Mouse (Mus musculus) CH12.LX (cell line): ENCODE data around the gene B4galt3. TPM values are rescaled to one million over a fixed set of nuclear protein-coding genes. Genes with fewer than 3 reads are reported as not detected.

ENCODE experiments used
- DNase-seq: peaks from one replicate; pipeline ENCODE4 v3.0.0-alpha.2; 2013; ENCODE audit errors: extremely low read depth
- H3K27ac ChIP-seq: 2 replicates; pipeline ENCODE4 v1.5.1; 2012; ENCODE audit warnings: low read depth, mild to moderate bottlenecking, control low read depth, moderate library complexity; ENCODE audit not compliant: insufficient read depth
- H3K27me3 ChIP-seq: replicated peaks from 2 replicates; pipeline ENCODE3; 2012; ENCODE audit warnings: inconsistent platforms
- H3K36me3 ChIP-seq, 2 experiments: replicated peaks in 1 of 2; 2 replicates each; pipeline versions ENCODE3 to v1.6.1; 2012; ENCODE audit warnings: inconsistent platforms in 1 of 2, low read length in 1 of 2, mild to moderate bottlenecking in 1 of 2, mixed read lengths in 1 of 2, moderate library complexity in 1 of 2; ENCODE audit not compliant: control insufficient read depth in 1 of 2, insufficient read depth in 1 of 2
- H3K4me1 ChIP-seq, 2 experiments: 2 replicates each; pipeline ENCODE4 v1.6.1; 2012; ENCODE audit warnings: inconsistent platforms in 1 of 2, moderate library complexity in 1 of 2; ENCODE audit not compliant: insufficient read depth in 2 of 2, control insufficient read depth in 1 of 2
- H3K4me2 ChIP-seq: 2 replicates; pipeline ENCODE4 v1.6.1; 2012; ENCODE audit warnings: low read depth, mild to moderate bottlenecking, control low read depth; ENCODE audit not compliant: poor library complexity, insufficient read depth, severe bottlenecking
- H3K4me3 ChIP-seq, 3 experiments: fragments of 150-350 bp in 1 of 3; sonication (generic) in 1 of 3; replicated peaks in 1 of 3; 2 replicates each; pipeline versions ENCODE3 to v1.5.1; 2011 to 2012; ENCODE audit warnings: low read depth in 2 of 3, low read length in 2 of 3, mild to moderate bottlenecking in 2 of 3, moderate library complexity in 2 of 3, control low read depth in 1 of 3, improper control_type of control experiment in 1 of 3, inconsistent platforms in 1 of 3, mixed read lengths in 1 of 3; ENCODE audit not compliant: poor library complexity in 1 of 3
- H3K79me2 ChIP-seq: replicated peaks from 2 replicates; pipeline ENCODE4 v1.6.1; 2012; ENCODE audit warnings: mild to moderate bottlenecking, moderate library complexity; ENCODE audit not compliant: control insufficient read depth, poor library complexity, insufficient read depth, severe bottlenecking; ENCODE audit errors: extremely low read depth
- H3K9ac ChIP-seq: 2 replicates; pipeline ENCODE4 v1.6.1; 2012; ENCODE audit warnings: low read depth, mild to moderate bottlenecking, control low read depth, moderate library complexity; ENCODE audit not compliant: insufficient read depth
- H3K9me3 ChIP-seq: replicated peaks from 2 replicates; pipeline ENCODE3; 2012; ENCODE audit warnings: low read length, inconsistent platforms, mixed read lengths
- BHLHE40 ChIP-seq: IDR thresholded peaks from 2 replicates; pipeline ENCODE4 v1.6.1; 2011; ENCODE audit warnings: mild to moderate bottlenecking, low read depth, low read length, improper control_type of control experiment
- CHD2 ChIP-seq: IDR thresholded peaks from 2 replicates; pipeline ENCODE4 v1.6.1; 2011; ENCODE audit warnings: low read length, improper control_type of control experiment
- CTCF ChIP-seq, 2 experiments: IDR thresholded peaks in 1 of 2; conservative IDR thresholded peaks in 1 of 2; 2 replicates each; pipeline ENCODE4 v1.5.1; 2011 to 2012; ENCODE audit warnings: low read depth in 2 of 2, low read length in 2 of 2, improper control_type of control experiment in 1 of 2, inconsistent platforms in 1 of 2, mild to moderate bottlenecking in 1 of 2, moderate library complexity in 1 of 2
- E2F4 ChIP-seq: IDR thresholded peaks from 2 replicates; pipeline ENCODE4 v1.6.1; 2011; ENCODE audit warnings: low read depth, low read length, improper control_type of control experiment; ENCODE audit not compliant: insufficient replicate concordance
- EP300 ChIP-seq: IDR thresholded peaks from 2 replicates; pipeline ENCODE4 v1.6.1; 2011; ENCODE audit warnings: low read length, improper control_type of control experiment
- GABPA ChIP-seq: IDR thresholded peaks from 2 replicates; pipeline ENCODE4 v1.6.1; 2012; ENCODE audit warnings: low read depth, low read length, improper control_type of control experiment, inconsistent platforms; ENCODE audit not compliant: insufficient replicate concordance
- HCFC1 ChIP-seq: IDR thresholded peaks from 2 replicates; pipeline ENCODE4 v1.6.1; 2012; ENCODE audit warnings: low read depth, mild to moderate bottlenecking, inconsistent platforms, low read length, improper control_type of control experiment
- IRF4 ChIP-seq: IDR thresholded peaks from 2 replicates; pipeline ENCODE4 v1.6.1; 2014; ENCODE audit warnings: low read depth, mild to moderate bottlenecking, inconsistent platforms, low read length, improper control_type of control experiment
- JUND ChIP-seq: conservative IDR thresholded peaks from 2 replicates; pipeline ENCODE4 v1.6.1; 2011; ENCODE audit warnings: low read depth, low read length, improper control_type of control experiment
- KAT2A ChIP-seq: IDR thresholded peaks from 2 replicates; pipeline ENCODE4 v1.6.1; 2012; ENCODE audit warnings: low read length, improper control_type of control experiment, inconsistent platforms; ENCODE audit not compliant: insufficient replicate concordance
- MAFK ChIP-seq: IDR thresholded peaks from 2 replicates; pipeline ENCODE4 v1.6.1; 2011; ENCODE audit warnings: low read length, improper control_type of control experiment; ENCODE audit not compliant: insufficient replicate concordance
- MAX ChIP-seq: IDR thresholded peaks from 2 replicates; pipeline ENCODE4 v1.6.1; 2011; ENCODE audit warnings: low read length, improper control_type of control experiment
- MAZ ChIP-seq: IDR thresholded peaks from 2 replicates; pipeline ENCODE4 v1.6.1; 2012; ENCODE audit warnings: low read depth, mild to moderate bottlenecking, inconsistent platforms, low read length, improper control_type of control experiment, moderate library complexity
- MEF2A ChIP-seq: IDR thresholded peaks from 2 replicates; pipeline ENCODE4 v1.6.1; 2014; ENCODE audit warnings: low read depth, mild to moderate bottlenecking, inconsistent platforms, low read length, improper control_type of control experiment, borderline replicate concordance
- MYC ChIP-seq: IDR thresholded peaks from 2 replicates; pipeline ENCODE4 v1.6.1; 2011; ENCODE audit warnings: low read depth, mild to moderate bottlenecking, improper control_type of control experiment, low read length
- PAX5 ChIP-seq: IDR thresholded peaks from 2 replicates; pipeline ENCODE4 v1.6.1; 2012; ENCODE audit warnings: low read length, inconsistent platforms, mixed read lengths
- POLR2A ChIP-seq: IDR thresholded peaks from 2 replicates; pipeline ENCODE4 v1.6.1; 2011; ENCODE audit warnings: low read depth, mild to moderate bottlenecking, improper control_type of control experiment, low read length
- POLR2AphosphoS2 ChIP-seq: IDR thresholded peaks from 2 replicates; pipeline ENCODE4 v1.6.1; 2011; ENCODE audit warnings: low read depth, low read length, improper control_type of control experiment
- RAD21 ChIP-seq: IDR thresholded peaks from 2 replicates; pipeline ENCODE4 v1.6.1; 2011; ENCODE audit warnings: low read depth, mild to moderate bottlenecking, low read length, improper control_type of control experiment, moderate library complexity
- RCOR1 ChIP-seq: conservative IDR thresholded peaks from 2 replicates; pipeline ENCODE4 v1.6.1; 2012; ENCODE audit warnings: low read depth, mild to moderate bottlenecking, inconsistent platforms, low read length, improper control_type of control experiment
- SMC3 ChIP-seq: IDR thresholded peaks from 2 replicates; pipeline ENCODE4 v1.6.1; 2011; ENCODE audit warnings: low read depth, low read length, improper control_type of control experiment
- UBTF ChIP-seq: IDR thresholded peaks from 2 replicates; pipeline ENCODE4 v1.6.1; 2012; ENCODE audit warnings: low read depth, mild to moderate bottlenecking, inconsistent platforms, low read length, improper control_type of control experiment, moderate library complexity
- USF1 ChIP-seq: IDR thresholded peaks from 2 replicates; pipeline ENCODE4 v1.6.1; 2014; ENCODE audit warnings: low read depth, mild to moderate bottlenecking, inconsistent platforms, low read length, improper control_type of control experiment
- USF2 ChIP-seq: conservative IDR thresholded peaks from 2 replicates; pipeline ENCODE4 v1.6.1; 2011; ENCODE audit warnings: low read depth, low read length, improper control_type of control experiment
- ZC3H11A ChIP-seq: IDR thresholded peaks from 2 replicates; pipeline ENCODE4 v1.6.1; 2012; ENCODE audit warnings: low read depth, mild to moderate bottlenecking, inconsistent platforms, low read length, improper control_type of control experiment
- ZKSCAN1 ChIP-seq: IDR thresholded peaks from 2 replicates; pipeline ENCODE4 v1.6.1; 2012; ENCODE audit warnings: low read depth, inconsistent platforms, low read length, improper control_type of control experiment, borderline replicate concordance
- ZMIZ1 ChIP-seq: IDR thresholded peaks from 2 replicates; pipeline ENCODE4 v1.6.1; 2012; ENCODE audit warnings: low read depth, mild to moderate bottlenecking, inconsistent platforms, low read length, improper control_type of control experiment
- dilution Hi-C: fragments of 300-500 bp; cut with MboI; formaldehyde crosslinking; loops from 2 replicates; pipeline ENCODE4 v1.14.3; 2020; ENCODE audit warnings: low sequenced_read_pairs; ENCODE audit not compliant: extremely low pct_unique_long_range_greater_than_20kb, extremely low pct_ligation_motif_present
- in situ Hi-C: fragments of 300-500 bp; cut with MboI; formaldehyde crosslinking; loops from 3 replicates; pipeline ENCODE4 v1.14.3; 2019; ENCODE audit warnings: low sequenced_read_pairs, low pct_ligation_motif_present, low pct_unique_long_range_greater_than_20kb, mixed read lengths
- polyA plus RNA-seq: library from polyadenylated mRNA; unstranded; fragments of >175 nt; gene quantifications from 2 replicates; pipeline ENCODE4 v1.2.1, GENCODE M21; 2012; ENCODE audit warnings: low read depth; ENCODE audit not compliant: insufficient read length
- total RNA-seq, 2 experiments: library from RNA; depleted of rRNA; stranded (reverse); fragments of 300-350 nt in 1 of 2; fragments of >200 nt in 1 of 2; gene quantifications; 2 replicates each; pipeline ENCODE4 v1.2.3; 2012 to 2014

B4galt3 gene
- total and polyA plus RNA-seq, 3 experiments: 19.3 to 27.8 (median 23.1) TPM

DNA sequence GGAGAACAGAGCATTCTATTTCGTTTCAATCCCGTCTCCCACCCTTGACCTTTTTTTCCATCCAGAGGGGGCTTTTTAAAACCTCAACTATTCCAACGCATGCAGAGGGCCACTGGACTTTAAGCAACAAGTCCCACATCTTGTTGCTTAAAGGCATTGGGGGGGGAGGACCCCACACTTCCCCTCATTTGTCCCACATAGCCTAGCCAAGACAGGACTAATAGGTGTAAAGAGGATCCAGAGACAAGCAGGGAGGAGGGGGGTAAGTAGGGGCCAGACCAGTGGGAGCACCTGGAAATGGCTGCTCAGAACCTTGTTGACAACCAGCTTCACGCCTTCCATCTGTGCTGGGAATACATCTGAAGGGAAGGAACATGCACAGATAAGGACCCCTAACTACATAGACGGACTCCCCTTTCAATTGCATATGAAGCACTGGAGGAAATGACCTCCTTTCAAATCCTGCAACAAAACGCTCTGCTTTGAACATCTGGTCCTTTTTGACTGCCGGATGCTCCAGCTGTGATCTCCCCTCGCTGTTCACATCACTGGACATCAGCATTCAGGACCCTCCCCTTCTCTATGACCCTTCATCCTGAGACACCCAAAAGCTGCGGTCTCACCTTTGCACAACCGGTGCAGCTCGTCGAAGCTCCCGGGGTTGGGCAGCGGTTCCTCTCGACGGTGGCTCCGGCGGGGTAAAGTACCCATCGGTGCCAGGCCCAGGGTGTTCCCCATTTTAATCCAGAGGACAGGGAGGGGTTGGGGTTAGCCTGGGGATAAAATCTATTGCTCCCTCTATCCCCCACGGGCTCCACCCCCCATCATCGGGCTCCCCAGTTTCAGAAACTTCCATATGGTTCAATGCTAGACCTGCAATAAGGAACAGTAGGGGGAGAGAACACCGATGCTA lies 48.6 kb upstream of the B4galt3 start:
- Histone ChIP-seq H3K4me2 (peak overlapping the region; percentile 93), H3K36me3 (peaks cover 20 to 34% of the 10 kb centered on the region in 2 experiments), H3K4me3 (peak overlapping the region; percentile 67 to 89 (median 69)), H3K4me1 (peaks cover 7 to 27% of the 10 kb centered on the region in 2 experiments; a peak in 3 of 4 replicates), H3K79me2 (no peaks in the 10 kb centered on the region), H3K9ac (peak overlapping the region; percentile 80), H3K27me3 (no peaks in the 10 kb centered on the region), H3K27ac (no peak overlapping the region), H3K9me3 (no peaks in the 10 kb centered on the region)
- in situ Hi-C loops: loop anchor here (5.0 to 10.0 kb wide), 2 partner anchors 109 to 327 kb away; partner anchors contain the start of gene Cfap126
- dilution Hi-C loops: no loop called here
- DNase-seq: no peak
- TF ChIP-seq PAX5: no peak
- TF ChIP-seq SMC3: no peak
- TF ChIP-seq E2F4: no peak
- TF ChIP-seq KAT2A: no peak
- no peak for TF ChIP-seq CHD2
- TF ChIP-seq MAX: no peak
- no peak for TF ChIP-seq USF2
- TF ChIP-seq ZKSCAN1: no peak
- TF ChIP-seq IRF4: no peak
- no peak for TF ChIP-seq ZMIZ1
- no peak for TF ChIP-seq POLR2AphosphoS2
- no peak for TF ChIP-seq GABPA
- TF ChIP-seq MAZ: no peak
- TF ChIP-seq BHLHE40: no peak

DNA sequence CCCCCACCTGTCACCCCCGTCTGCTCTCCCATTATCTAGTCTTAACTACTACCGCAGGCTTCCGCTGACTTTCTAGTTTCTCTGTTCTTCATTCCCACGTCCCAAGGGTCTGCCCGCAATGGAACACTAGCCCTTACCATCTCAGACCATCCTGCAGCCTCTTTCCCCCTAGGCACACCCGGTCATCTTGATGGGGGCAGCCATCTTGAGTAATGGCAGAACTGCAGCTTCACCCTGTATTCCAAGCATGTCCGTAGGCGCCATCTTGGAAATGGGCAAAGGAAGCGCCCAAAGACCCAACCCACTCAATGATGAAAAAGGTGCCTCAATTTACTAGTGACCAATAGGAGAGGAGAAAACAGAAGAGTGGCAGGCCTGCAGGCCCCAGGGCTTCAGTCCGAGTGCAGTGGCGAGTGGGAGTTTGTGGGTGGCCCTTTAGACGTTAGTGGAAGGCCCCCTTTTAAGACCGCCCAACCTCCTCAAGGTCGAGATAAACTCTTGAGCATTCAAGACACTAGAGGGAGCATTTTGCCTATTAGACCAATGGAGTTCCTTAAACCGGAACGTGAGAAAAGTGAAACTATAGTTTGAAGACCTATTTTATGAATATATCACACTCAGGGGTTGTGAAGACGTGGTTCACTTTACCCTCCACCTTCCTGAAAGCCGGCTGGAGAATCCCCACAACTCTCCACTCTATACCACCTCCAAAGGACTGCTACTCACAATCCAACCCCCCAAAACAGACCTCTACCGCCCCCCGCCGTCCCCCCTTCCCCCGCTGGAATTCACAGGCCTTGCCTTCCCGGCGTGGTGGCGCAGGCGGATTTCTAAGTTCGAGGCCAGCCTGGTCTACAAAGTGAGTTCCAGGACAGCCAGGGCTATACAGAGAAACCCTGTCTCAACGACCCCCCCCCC lies 47.6 kb upstream of the B4galt3 start, which contains the start of gene Tomm40l:
Tomm40l (minus strand) TSS at position 277 of the 918 bp plus-strand sequence.
- Histone ChIP-seq H3K4me3 (peak within 1 kb of the TSS; percentile 67 to 89 (median 69)), H3K36me3 (peaks cover 20 to 33% of the 10 kb centered on the region in 2 experiments), H3K4me1 (peaks cover 7 to 28% of the 10 kb centered on the region in 2 experiments; a peak in 3 of 4 replicates), H3K4me2 (peak within 1 kb of the TSS; percentile 93), H3K9ac (peak within 1 kb of the TSS; percentile 80), H3K27ac (no peak within 1 kb of the TSS), H3K79me2 (no peaks in the 10 kb centered on the region), H3K27me3 (no peaks in the 10 kb centered on the region), H3K9me3 (no peaks in the 10 kb centered on the region)
- in situ Hi-C loops (loop anchor here (5.0 to 10.0 kb wide), 2 partner anchors 110 to 328 kb away; partner anchors contain the start of gene Cfap126), dilution Hi-C loops (no loop called here)
- peak; percentile 99 for DNase-seq
- peak; percentile 74 for TF ChIP-seq POLR2A
- TF ChIP-seq E2F4: 0 out of 2 replicates have a peak, but pooled peaks have one; percentile 52
- no peak for TF ChIP-seq PAX5
- no peak for TF ChIP-seq ZKSCAN1
- TF ChIP-seq ZC3H11A: no peak; the same call in 1 of the 2 replicates
- peak; percentile 98 for TF ChIP-seq HCFC1
- TF ChIP-seq USF1: no peak
- peak; percentile 91; the same call in 1 of the 2 replicates for TF ChIP-seq KAT2A
- no peak for TF ChIP-seq UBTF
- peak; percentile 65; the same call in 1 of the 2 replicates for TF ChIP-seq MYC
- peak; percentile 85 for TF ChIP-seq RAD21
- TF ChIP-seq MAX: 0 out of 2 replicates have a peak, but pooled peaks have one; percentile 35
- TF ChIP-seq USF2: no peak
- TF ChIP-seq MAFK: no peak
- peak; percentile 25; the same call in 1 of the 2 replicates for TF ChIP-seq MEF2A
- no peak for TF ChIP-seq JUND
- TF ChIP-seq RCOR1: peak; percentile 99
- TF ChIP-seq CTCF (conservative IDR thresholded peaks at IDR 0.05 in 1 of 2, IDR thresholded peaks at IDR 0.05 in 1 of 2; ENCODE audit: low read depth in 2 of 2, low read length in 2 of 2): peak; percentile 13 to 90; a peak in 2 of 4 replicates
- TF ChIP-seq EP300: no peak
